Mouse (Mus musculus): ENCODE results near the gene Klra1. TPM values are rescaled to one million over a fixed set of nuclear protein-coding genes. Genes with fewer than 3 reads are reported as not detected.
"Not testable (repeated sequence)": the region's sequence is repeated elsewhere in the genome, so short reads cannot be mapped to it uniquely, and the experiment has no call there.

Gene Klra1
- total RNA-seq (2021): not detected
- long read RNA-seq, experiment 1: 0 reads
- long read RNA-seq, experiment 2: 0 reads

GRCm38 (mm10) chr6:130386750-130387149 lies at the start of gene Klra1:
TSS of gene Klra1 (minus strand) at chr6:130386874.
- DNase-seq (ENCODE audit: low spot score in 2 of 2): no peak

- no peak for DNase-seq (ENCODE audit: low spot score in 2 of 2)
These were observed 42.8 kb upstream of the Klra1 start for GRCm38 (mm10) chr6:130429511-130429910.

GRCm38 (mm10) chr6:130419158-130419557 lies 32.5 kb upstream of the Klra1 start:
- no peak for DNase-seq (ENCODE audit: low spot score in 2 of 2)

GRCm38 (mm10) chr6:130404882-130405281 lies 18.2 kb upstream of the Klra1 start:
- no peak for DNase-seq (ENCODE audit: low spot score in 2 of 2)

GRCm38 (mm10) chr6:130385803-130386202 lies 871 bp downstream of the Klra1 start:
- DNase-seq (ENCODE audit: low spot score in 2 of 2): no peak

DNA sequence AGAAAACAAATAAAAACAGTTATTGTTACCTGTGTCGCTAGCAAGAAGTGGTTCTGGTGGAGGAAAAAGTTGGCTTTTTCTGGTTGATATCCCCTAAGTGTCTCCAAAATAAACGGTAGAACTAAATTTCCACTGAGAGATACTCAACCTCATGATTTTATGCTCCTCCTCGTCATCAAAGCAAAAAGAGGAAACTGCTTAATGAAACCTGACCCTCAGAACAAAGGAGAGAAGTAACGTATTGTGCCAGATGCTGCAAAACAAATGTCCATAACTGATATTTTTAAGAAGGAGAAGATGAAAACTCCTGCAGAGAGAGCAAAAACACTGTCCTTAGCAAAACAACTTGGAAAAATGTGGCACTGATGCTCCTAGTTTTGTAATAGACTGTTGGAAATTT lies 4.3 kb downstream of the Klra1 start:
- DNase-seq (ENCODE audit: low spot score in 2 of 2): no peak

DNA sequence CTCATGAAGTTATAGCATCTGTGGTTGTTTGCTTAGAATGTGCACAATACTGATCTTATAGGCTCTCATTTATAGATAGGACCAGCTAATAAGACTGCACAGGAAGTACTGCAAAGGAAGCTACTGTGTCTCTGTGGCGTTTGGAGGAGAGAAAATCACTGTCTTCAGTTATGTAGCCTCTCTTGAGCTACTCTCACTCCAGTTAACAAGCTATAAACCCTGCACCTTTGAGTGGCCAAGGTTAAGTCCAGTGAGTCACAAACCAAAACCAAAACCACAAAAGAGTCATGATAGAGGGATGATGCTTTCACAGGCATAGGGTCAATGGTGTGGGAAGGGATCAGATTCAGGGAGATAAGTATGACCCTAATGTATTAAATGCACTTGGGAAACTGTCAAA lies 41.3 kb downstream of the Klra1 start:
- DNase-seq (ENCODE audit: low spot score in 2 of 2): not testable (repeated sequence)

GRCm38 (mm10) chr6:130341973-130342372 lies 44.7 kb downstream of the Klra1 start:
- not testable (repeated sequence) for DNase-seq (ENCODE audit: low spot score in 2 of 2)

- DNase-seq (ENCODE audit: low spot score in 2 of 2): no peak
These were observed 49.3 kb downstream of the Klra1 start, which contains the start of gene Klra3 for GRCm38 (mm10) chr6:130337411-130337810. TSS of gene Klra3 (minus strand) at chr6:130337574.

Other genes with a start within 250 kb of the Klra1 start
- not detected for gene Klra9, start 193.8 kb downstream of the Klra1 start, total RNA-seq (2021)
- not detected for gene Klra7, start 153.6 kb downstream of the Klra1 start, total RNA-seq (2021)
- not detected for gene Klra10, start 104.9 kb downstream of the Klra1 start, total RNA-seq (2021)
- gene Klra3, start 49.3 kb downstream of the Klra1 start, total RNA-seq (2021): not detected

All from layer of hippocampus, postnatal 14 days (tissue).